ENCODE assay signal across 28 mouse cellular contexts in genomic region chr13:11107693-11108092, GRCm38 (mm10).
"Had no signal": no experiment of that assay in that cellular context is flagged by ENCODE, and none has a peak within 500 bp of the region (broad histone marks: within the 10 kb centered on the region; RNA-seq: fewer than 3 reads in every experiment).

No protein-coding gene starts in this region.

- DNase-seq: cerebellum, adult 18-20 months; cerebellum, adult 2 months; cerebellum, adult 8-10 months; cerebellum, adult 9-10 months; cerebellum, adult 9-11 months; cerebellum, postnatal 10 days; cerebellum, postnatal 14 days; cerebellum, postnatal 25 days; cerebellum, postnatal 36 days; embryo, embryonic 11 days; forebrain, postnatal 0 days; gastrocnemius, adult 2 months; gastrocnemius, postnatal 10 days; gastrocnemius, postnatal 14 days; gastrocnemius, postnatal 25 days; gastrocnemius, postnatal 36 days; heart, adult 11 months had no signal

- H3K27me3 ChIP-seq: embryonic facial prominence, embryonic 12.5 days; embryonic facial prominence, embryonic 13.5 days; embryonic facial prominence, embryonic 15.5 days; forebrain, embryonic 12.5 days; forebrain, embryonic 13.5 days; forebrain, embryonic 15.5 days had no signal

- H3K36me3 ChIP-seq: embryonic facial prominence, embryonic 10.5 days; embryonic facial prominence, embryonic 12.5 days; embryonic facial prominence, embryonic 13.5 days; embryonic facial prominence, embryonic 15.5 days; forebrain, embryonic 10.5 days; forebrain, embryonic 12.5 days; forebrain, embryonic 15.5 days had no signal

- H3K4me3 ChIP-seq: embryonic facial prominence, embryonic 10.5 days; embryonic facial prominence, embryonic 12.5 days; embryonic facial prominence, embryonic 13.5 days; embryonic facial prominence, embryonic 15.5 days; erythroblast, embryonic 14.5 days; forebrain, embryonic 10.5 days; forebrain, embryonic 12.5 days; forebrain, embryonic 13.5 days; forebrain, embryonic 15.5 days; gastrocnemius, adult 2 months had no signal

- ATAC-seq: forebrain, embryonic 13.5 days; forebrain, embryonic 14.5 days; forebrain, embryonic 15.5 days; forebrain, embryonic 16.5 days had no signal

- H3K4me1 ChIP-seq: embryonic facial prominence, embryonic 10.5 days; embryonic facial prominence, embryonic 12.5 days; embryonic facial prominence, embryonic 13.5 days; embryonic facial prominence, embryonic 15.5 days; forebrain, embryonic 10.5 days; forebrain, embryonic 12.5 days; forebrain, embryonic 13.5 days; forebrain, embryonic 15.5 days had no signal

- H3K27ac ChIP-seq: embryonic facial prominence, embryonic 10.5 days; embryonic facial prominence, embryonic 12.5 days; embryonic facial prominence, embryonic 13.5 days; embryonic facial prominence, embryonic 15.5 days; forebrain, embryonic 10.5 days; forebrain, embryonic 12.5 days; forebrain, embryonic 13.5 days; forebrain, embryonic 15.5 days; gastrocnemius, adult 2 months had no signal

- H3K9ac ChIP-seq: embryonic facial prominence, embryonic 12.5 days; embryonic facial prominence, embryonic 13.5 days; embryonic facial prominence, embryonic 15.5 days; forebrain, embryonic 12.5 days; forebrain, embryonic 13.5 days; forebrain, embryonic 15.5 days; forebrain, postnatal 0 days had no signal

- H3K9me3 ChIP-seq: embryonic facial prominence, embryonic 10.5 days; embryonic facial prominence, embryonic 12.5 days; embryonic facial prominence, embryonic 13.5 days; embryonic facial prominence, embryonic 15.5 days; forebrain, embryonic 10.5 days; forebrain, embryonic 12.5 days; forebrain, embryonic 13.5 days; forebrain, embryonic 15.5 days had no signal

- H3K4me2 ChIP-seq: embryonic facial prominence, embryonic 12.5 days; embryonic facial prominence, embryonic 13.5 days; embryonic facial prominence, embryonic 15.5 days; forebrain, embryonic 12.5 days; forebrain, embryonic 13.5 days; forebrain, embryonic 15.5 days had no signal
